Mouse (Mus musculus): ENCODE results near the gene Men1. TPM values are rescaled to one million over a fixed set of nuclear protein-coding genes. Genes with fewer than 3 reads are reported as not detected.

Men1 gene
- polyA plus RNA-seq (2014; fragmentation: Illumina TruSeq; extraction: RNeasy Lipid Tissue Mini Kit (QIAGEN cat#74804)), result 8.8 TPM

DNA sequence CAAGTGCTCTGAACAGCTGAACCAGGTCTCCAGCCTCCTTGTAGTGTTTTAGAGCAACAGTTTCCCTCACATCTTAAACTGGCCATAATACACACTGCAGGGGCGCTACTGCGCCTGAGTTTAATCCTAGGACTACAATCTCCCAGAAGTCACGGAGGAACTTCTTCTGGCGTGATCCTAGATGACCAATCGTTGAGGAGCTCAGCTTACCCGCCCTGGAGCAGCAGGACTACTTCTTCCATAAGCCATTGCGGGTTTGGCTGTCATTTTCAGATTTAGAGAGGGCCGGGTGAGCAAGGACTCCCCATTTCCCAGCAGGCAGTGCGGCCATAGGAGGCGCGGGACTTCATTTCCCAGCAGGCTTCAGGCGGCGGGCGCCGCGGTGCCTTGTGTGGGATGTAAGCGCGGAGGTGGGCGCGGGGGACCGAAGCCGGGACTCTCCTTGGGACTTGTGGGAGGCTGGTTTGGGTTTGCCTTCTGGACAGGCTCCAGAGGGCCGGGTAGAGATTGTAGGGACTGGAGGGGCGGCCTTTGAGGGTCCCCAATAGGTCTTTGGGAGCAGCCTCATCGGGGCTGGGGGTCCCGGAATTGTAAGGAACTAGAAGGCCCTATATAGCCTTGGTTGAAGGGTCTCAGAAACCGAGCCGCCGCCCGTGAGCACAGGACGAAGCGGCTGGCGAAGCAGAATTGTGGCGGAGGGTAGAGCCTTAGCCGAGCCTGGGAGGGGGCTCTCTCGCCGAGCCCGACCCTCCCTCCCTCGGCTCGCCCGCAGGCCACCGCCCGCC is at the start of gene Men1:
Men1 (plus strand) TSS at position 307 of the 785 bp plus-strand sequence.

GRCm38 (mm10) chr19:6306137-6306551 is 28.6 kb upstream of the Men1 start, which contains the start of gene Cdc42bpg:
Gene Cdc42bpg (plus strand): TSS chr19:6306456.

GRCm38 (mm10) chr19:6340524-6341452 is 6.0 kb downstream of the Men1 start, which contains the start of gene Map4k2:
Gene Map4k2 (plus strand): TSS chr19:6341135.

DNA sequence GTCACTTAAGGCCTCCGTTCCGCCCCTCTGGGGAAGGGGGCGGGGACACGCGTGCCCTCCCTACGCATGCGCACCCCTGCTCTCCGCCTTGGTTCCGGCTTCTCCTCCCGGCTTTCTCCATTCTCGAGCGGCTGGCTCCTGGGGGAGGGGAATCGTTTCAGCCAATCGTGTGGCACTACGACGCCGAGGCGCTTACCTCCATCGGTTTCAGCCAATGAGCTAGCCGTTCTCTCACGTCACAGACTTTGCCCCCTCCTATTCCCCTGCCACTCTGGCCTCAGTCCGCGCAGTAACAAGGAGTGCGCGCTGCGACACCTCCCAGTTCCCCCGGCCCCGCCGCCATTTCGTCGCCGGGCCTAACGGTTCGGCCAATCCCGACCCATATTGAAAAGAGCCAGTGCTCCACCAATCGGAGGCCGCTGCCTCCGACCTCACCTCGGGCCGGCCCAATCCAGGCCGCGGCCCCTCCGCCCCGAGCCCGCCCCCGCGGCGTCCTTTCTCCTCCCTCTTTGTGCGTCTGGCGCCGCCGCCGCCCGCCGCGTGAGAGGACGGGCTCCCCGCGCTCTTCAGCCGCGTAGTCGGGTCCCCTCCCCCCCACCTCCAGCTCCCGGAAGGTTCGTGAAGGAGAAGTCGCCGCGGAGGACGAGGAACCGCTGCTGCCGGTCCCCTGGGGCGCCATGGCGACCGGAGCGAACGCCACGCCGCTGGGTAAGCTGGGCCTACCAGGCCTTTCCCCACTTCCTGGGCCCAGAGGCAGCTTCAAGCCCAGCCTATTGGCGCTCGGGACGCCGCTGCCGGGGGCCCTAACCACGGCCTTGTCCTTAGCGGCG is 28.8 kb downstream of the Men1 start, which contains the start of gene Sf1:
Sf1 (plus strand) TSS at position 280 of the 830 bp plus-strand sequence.

GRCm38 (mm10) chr19:6384128-6384527 is 49.3 kb downstream of the Men1 start, which contains the start of gene Pygm:
Gene Pygm (plus strand): TSS chr19:6384399.

Other genes with a start within 250 kb of the Men1 start
- 10.8 TPM for gene Cdca5, start 250.0 kb upstream of the Men1 start, polyA plus RNA-seq (2014; fragmentation: Illumina TruSeq; extraction: RNeasy Lipid Tissue Mini Kit (QIAGEN cat#74804))
- gene AC131692.1, start 240.6 kb upstream of the Men1 start, polyA plus RNA-seq (2014; fragmentation: Illumina TruSeq; extraction: RNeasy Lipid Tissue Mini Kit (QIAGEN cat#74804)), result not detected
- gene Naaladl1, start 229.2 kb upstream of the Men1 start, polyA plus RNA-seq (2014; fragmentation: Illumina TruSeq; extraction: RNeasy Lipid Tissue Mini Kit (QIAGEN cat#74804)), result not detected
- 0.97 TPM for gene Sac3d1, start 216.3 kb upstream of the Men1 start, polyA plus RNA-seq (2014; fragmentation: Illumina TruSeq; extraction: RNeasy Lipid Tissue Mini Kit (QIAGEN cat#74804))
- 2.1 TPM for gene Snx15, start 206.7 kb upstream of the Men1 start, polyA plus RNA-seq (2014; fragmentation: Illumina TruSeq; extraction: RNeasy Lipid Tissue Mini Kit (QIAGEN cat#74804))
- gene Batf2, start 194.0 kb upstream of the Men1 start, polyA plus RNA-seq (2014; fragmentation: Illumina TruSeq; extraction: RNeasy Lipid Tissue Mini Kit (QIAGEN cat#74804)), result not detected
- 1.0 TPM for gene Arl2, start 193.4 kb upstream of the Men1 start, polyA plus RNA-seq (2014; fragmentation: Illumina TruSeq; extraction: RNeasy Lipid Tissue Mini Kit (QIAGEN cat#74804))
- gene Majin, start 150.6 kb upstream of the Men1 start, polyA plus RNA-seq (2014; fragmentation: Illumina TruSeq; extraction: RNeasy Lipid Tissue Mini Kit (QIAGEN cat#74804)), result not detected
- gene Gpha2, start 108.6 kb upstream of the Men1 start, polyA plus RNA-seq (2014; fragmentation: Illumina TruSeq; extraction: RNeasy Lipid Tissue Mini Kit (QIAGEN cat#74804)), result not detected
- gene Ppp2r5b, start 99.1 kb upstream of the Men1 start, polyA plus RNA-seq (2014; fragmentation: Illumina TruSeq; extraction: RNeasy Lipid Tissue Mini Kit (QIAGEN cat#74804)), result 1.1 TPM
- not detected for gene Atg2a, start 93.3 kb upstream of the Men1 start, polyA plus RNA-seq (2014; fragmentation: Illumina TruSeq; extraction: RNeasy Lipid Tissue Mini Kit (QIAGEN cat#74804))
- 10.2 TPM for gene Ehd1, start 58.3 kb upstream of the Men1 start, polyA plus RNA-seq (2014; fragmentation: Illumina TruSeq; extraction: RNeasy Lipid Tissue Mini Kit (QIAGEN cat#74804))
- 1.2 TPM for gene Cdc42bpg, start 28.5 kb upstream of the Men1 start, polyA plus RNA-seq (2014; fragmentation: Illumina TruSeq; extraction: RNeasy Lipid Tissue Mini Kit (QIAGEN cat#74804))
- gene Map4k2, start 6.2 kb downstream of the Men1 start, polyA plus RNA-seq (2014; fragmentation: Illumina TruSeq; extraction: RNeasy Lipid Tissue Mini Kit (QIAGEN cat#74804)), result 3.8 TPM
- gene Sf1, start 28.7 kb downstream of the Men1 start, polyA plus RNA-seq (2014; fragmentation: Illumina TruSeq; extraction: RNeasy Lipid Tissue Mini Kit (QIAGEN cat#74804)), result 146 TPM
- 9.0 TPM for gene Pygm, start 49.4 kb downstream of the Men1 start, polyA plus RNA-seq (2014; fragmentation: Illumina TruSeq; extraction: RNeasy Lipid Tissue Mini Kit (QIAGEN cat#74804))
- gene Rasgrp2, start 64.4 kb downstream of the Men1 start, polyA plus RNA-seq (2014; fragmentation: Illumina TruSeq; extraction: RNeasy Lipid Tissue Mini Kit (QIAGEN cat#74804)), result 0.83 TPM
- gene Nrxn2, start 83.8 kb downstream of the Men1 start, polyA plus RNA-seq (2014; fragmentation: Illumina TruSeq; extraction: RNeasy Lipid Tissue Mini Kit (QIAGEN cat#74804)), result 0.14 TPM
- gene Slc22a12, start 208.1 kb downstream of the Men1 start, polyA plus RNA-seq (2014; fragmentation: Illumina TruSeq; extraction: RNeasy Lipid Tissue Mini Kit (QIAGEN cat#74804)), result not detected